Mouse (Mus musculus) heart, embryonic 13.5 days (tissue): ENCODE results near the gene Capn3. TPM values are rescaled to one million over a fixed set of nuclear protein-coding genes. Genes with fewer than 3 reads are reported as not detected.

ENCODE experiments used
- ATAC-seq: fragments of 200-750 bp; cut with Nextera tagmentation; 2 replicates; pipeline ENCODE4 v1.8.0; 2017; ENCODE audit warnings: moderate TSS enrichment; ENCODE audit not compliant: insufficient number of reproducible peaks, low FRiP score, low TSS enrichment; ENCODE audit errors: extremely low read depth
- H3K27ac ChIP-seq: fragments of 300-500 bp; sonication (generic); replicated peaks from 2 replicates; pipeline ENCODE4 v1.5.1; 2015; ENCODE audit warnings: moderate library complexity, mild to moderate bottlenecking, inconsistent platforms
- H3K27me3 ChIP-seq: fragments of 300-500 bp; sonication (generic); replicated peaks from 2 replicates; pipeline ENCODE4 v1.6.1; 2015; ENCODE audit warnings: mild to moderate bottlenecking, inconsistent platforms
- H3K36me3 ChIP-seq: fragments of 300-500 bp; sonication (generic); 2 replicates; pipeline ENCODE4 v1.6.1; 2015; ENCODE audit warnings: mild to moderate bottlenecking, inconsistent platforms
- H3K4me1 ChIP-seq: fragments of 300-500 bp; sonication (generic); 2 replicates; pipeline ENCODE4 v1.6.1; 2015; ENCODE audit warnings: inconsistent platforms
- H3K4me2 ChIP-seq: fragments of 300-500 bp; sonication (generic); 2 replicates; pipeline ENCODE4 v1.6.1; 2015; ENCODE audit warnings: inconsistent platforms, mild to moderate bottlenecking, moderate library complexity
- H3K4me3 ChIP-seq: fragments of 300-500 bp; sonication (generic); 2 replicates; pipeline ENCODE4 v1.5.1; 2015; ENCODE audit warnings: moderate library complexity, mild to moderate bottlenecking, inconsistent platforms
- H3K9ac ChIP-seq: fragments of 300-500 bp; sonication (generic); 2 replicates; pipeline ENCODE4 v1.6.1; 2015; ENCODE audit warnings: inconsistent platforms, mild to moderate bottlenecking, moderate library complexity
- H3K9me3 ChIP-seq: fragments of 300-500 bp; sonication (generic); 2 replicates; pipeline ENCODE4 v1.6.1; 2016; ENCODE audit warnings: inconsistent platforms
- WGBS: fragments of 180-500 bp; shearing (Covaris S2); methylation state at CpG from one replicate; pipeline ENCODE4 v1.1.7; 2015; ENCODE audit warnings: mixed read lengths; 5-methylcytosine and 5-hydroxymethylcytosine counted together
- polyA plus RNA-seq: library from polyadenylated mRNA; unstranded; fragments of >200 nt; fragmentation: Nextera tagmentation; extraction: Ambion mirVana; gene quantifications from 2 replicates; pipeline ENCODE4 v1.2.1, GENCODE M21; 2015

Capn3 gene
- polyA plus RNA-seq, 1 experiment from 2014 or later, result 3.9 TPM

DNA sequence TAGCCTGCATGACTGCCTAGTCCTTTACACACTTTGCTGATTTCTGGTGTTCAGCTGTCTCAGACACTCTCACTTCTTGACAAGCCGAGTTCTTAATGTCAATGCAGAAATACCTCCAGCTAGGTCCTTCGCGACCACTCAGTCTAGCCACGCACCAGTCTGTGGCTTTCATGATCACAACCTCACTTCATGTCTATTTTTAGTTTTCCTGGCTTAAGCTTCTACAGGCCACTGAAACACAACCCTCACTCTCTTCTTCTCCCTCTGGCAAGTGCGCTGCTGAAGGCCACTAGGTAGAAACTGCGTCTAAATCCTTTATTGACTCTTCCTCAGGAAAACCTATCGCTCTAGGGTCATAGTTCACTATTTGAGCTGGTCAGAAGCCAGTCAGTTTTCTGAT, 7.5 kb downstream of the Capn3 start:
- peak overlapping the region; percentile 57 for H3K27ac ChIP-seq
- no peaks in the 10 kb centered on the region for H3K27me3 ChIP-seq
- no peaks in the 10 kb centered on the region for H3K36me3 ChIP-seq
- no peak for ATAC-seq
- H3K4me2 ChIP-seq, result peak overlapping the region; percentile 8; the same call in 1 of the 2 replicates
- WGBS, result 32% methylated on average over 7 of the region's 7 CpGs
- no peaks in the 10 kb centered on the region for H3K9me3 ChIP-seq
- no peak overlapping the region for H3K9ac ChIP-seq
- no peak overlapping the region for H3K4me3 ChIP-seq
- H3K4me1 ChIP-seq, result peaks cover 19% of the 10 kb centered on the region

DNA sequence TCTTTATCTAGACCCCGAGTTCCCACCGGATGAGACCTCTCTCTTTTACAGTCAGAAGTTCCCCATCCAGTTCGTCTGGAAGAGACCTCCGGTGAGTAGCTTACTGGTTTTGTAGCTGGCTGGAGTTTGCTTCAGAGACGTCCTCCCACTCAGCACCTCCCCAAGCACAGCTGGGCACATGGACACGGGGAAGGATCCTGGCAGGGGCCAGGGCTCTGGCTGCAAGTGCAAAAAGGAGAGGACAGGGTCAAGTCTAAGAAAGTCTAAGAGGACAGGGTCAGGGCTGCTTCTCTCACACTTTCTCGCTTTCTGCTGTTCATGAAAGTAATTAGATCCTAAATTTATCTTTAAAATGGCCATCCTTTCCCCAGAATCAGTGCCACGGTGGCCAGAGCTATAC, 8.3 kb downstream of the Capn3 start:
- Histone ChIP-seq H3K9ac (no peak overlapping the region), H3K27ac (0 out of 2 replicates have a peak overlapping the region, but pooled peaks have one; percentile 57), H3K4me3 (no peak overlapping the region), H3K9me3 (no peaks in the 10 kb centered on the region), H3K36me3 (no peaks in the 10 kb centered on the region), H3K4me2 (no peak overlapping the region), H3K4me1 (peaks cover 19% of the 10 kb centered on the region), H3K27me3 (no peaks in the 10 kb centered on the region)
- WGBS, result 64% methylated on average over 8 of the region's 8 CpGs
- ATAC-seq, result no peak

DNA sequence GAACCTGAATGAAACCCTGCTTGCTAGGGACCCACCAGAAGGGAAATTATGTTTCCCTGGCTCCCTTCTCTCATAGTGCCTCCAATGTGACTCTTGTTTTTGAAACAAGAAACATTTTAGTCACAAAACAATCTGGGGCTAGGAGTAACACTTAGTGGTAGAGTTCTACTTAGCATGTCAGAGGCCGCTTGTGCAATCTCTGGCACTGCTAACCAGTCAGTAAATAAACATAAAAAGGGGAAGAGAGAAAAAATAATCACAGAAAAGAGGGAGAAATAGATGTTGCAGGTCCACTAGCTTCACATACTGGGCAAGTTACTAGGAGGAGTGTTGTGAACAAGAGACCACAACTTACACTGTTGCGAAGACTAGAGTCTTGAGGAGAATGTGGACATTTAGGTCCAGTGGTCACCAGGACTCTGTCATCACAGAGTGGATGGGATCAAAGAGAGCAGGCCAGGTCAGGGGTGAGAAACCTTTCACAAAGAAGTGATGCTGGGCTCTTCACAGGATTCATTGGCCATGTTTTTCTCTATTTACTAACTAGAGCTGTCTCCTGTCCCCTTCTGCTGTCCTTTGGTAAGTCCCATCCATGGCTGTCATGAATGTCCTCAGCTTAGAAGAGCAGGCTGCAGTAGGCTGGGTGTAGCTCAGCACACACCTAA, 9.0 kb downstream of the Capn3 start:
- Histone ChIP-seq H3K27me3 (no peaks in the 10 kb centered on the region), H3K9me3 (no peaks in the 10 kb centered on the region), H3K27ac (no peak overlapping the region), H3K4me1 (peaks cover 19% of the 10 kb centered on the region), H3K4me2 (no peak overlapping the region), H3K4me3 (no peak overlapping the region), H3K36me3 (no peaks in the 10 kb centered on the region), H3K9ac (no peak overlapping the region)
- WGBS, result 88% methylated on average over 2 of the region's 2 CpGs
- no peak for ATAC-seq

DNA sequence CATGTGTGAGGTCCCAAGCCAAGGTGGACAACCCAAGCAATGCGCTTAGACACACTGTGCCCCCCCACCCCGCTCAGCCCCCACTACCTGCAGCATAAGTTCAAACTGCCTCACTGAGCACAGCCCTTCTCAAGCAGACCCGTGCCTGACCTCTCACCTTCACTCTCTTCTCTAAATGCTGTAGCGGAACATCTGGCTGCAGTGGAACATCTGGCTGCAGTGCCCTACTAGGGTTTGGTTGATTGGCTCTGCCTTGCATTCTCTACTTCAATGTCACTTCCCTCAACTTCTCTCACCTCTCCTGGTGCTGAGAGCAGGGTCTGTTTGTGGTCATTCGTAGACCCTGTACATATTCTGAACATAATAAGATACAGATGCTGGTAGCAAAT, 9.6 kb downstream of the Capn3 start:
- Histone ChIP-seq H3K27ac (no peak overlapping the region), H3K4me2 (no peak overlapping the region), H3K9ac (no peak overlapping the region), H3K4me1 (peaks cover 19% of the 10 kb centered on the region), H3K36me3 (no peaks in the 10 kb centered on the region), H3K4me3 (no peak overlapping the region), H3K27me3 (no peaks in the 10 kb centered on the region), H3K9me3 (no peaks in the 10 kb centered on the region)
- WGBS, result 84% methylated on average over 5 of the region's 5 CpGs
- ATAC-seq, result no peak

DNA sequence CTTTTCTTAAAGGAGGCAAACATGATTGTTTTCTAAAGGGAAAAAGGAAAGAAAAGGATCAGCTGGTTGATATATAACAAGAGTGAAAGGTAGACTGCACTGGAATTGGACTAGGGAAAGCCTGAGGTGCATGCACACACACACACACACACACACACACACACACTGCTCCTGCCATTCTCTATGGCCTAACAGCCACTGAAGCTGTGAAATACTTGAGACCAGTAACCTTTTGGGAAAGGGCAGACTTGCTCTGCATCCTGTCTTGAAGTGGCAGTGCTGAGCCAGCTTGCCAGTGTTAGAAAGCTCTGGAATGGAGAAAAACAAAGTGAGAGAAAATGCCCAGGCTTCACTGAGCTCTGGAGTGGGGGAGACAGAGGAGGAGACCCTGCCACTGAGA, 12.2 kb downstream of the Capn3 start:
- H3K9me3 ChIP-seq, result no peaks in the 10 kb centered on the region
- peaks cover 13% of the 10 kb centered on the region for H3K4me1 ChIP-seq
- no peak overlapping the region for H3K4me2 ChIP-seq
- H3K36me3 ChIP-seq, result no peaks in the 10 kb centered on the region
- no peak overlapping the region for H3K4me3 ChIP-seq
- no peak overlapping the region for H3K9ac ChIP-seq
- no peak overlapping the region for H3K27ac ChIP-seq
- no peak for ATAC-seq
- H3K27me3 ChIP-seq, result no peaks in the 10 kb centered on the region

DNA sequence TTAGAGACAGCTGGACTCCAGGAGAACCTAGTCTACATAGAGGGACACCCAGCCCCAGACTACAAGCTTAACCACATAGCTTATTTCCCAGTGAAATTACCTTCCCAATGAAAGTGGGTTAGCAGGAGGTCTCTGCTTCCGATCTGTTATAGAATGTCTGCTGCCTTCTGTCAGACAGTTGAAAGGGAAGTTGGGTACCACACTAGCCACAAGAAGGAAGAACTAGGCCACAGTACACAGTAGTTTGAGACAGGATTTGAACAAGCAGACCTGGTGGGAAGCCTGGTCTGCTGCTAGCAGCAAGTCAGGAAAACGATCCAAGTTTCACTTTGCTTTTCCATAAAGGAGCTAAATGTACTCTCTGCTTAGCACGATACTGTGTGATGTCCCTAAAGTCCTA, 13.4 kb downstream of the Capn3 start:
- Histone ChIP-seq H3K36me3 (no peaks in the 10 kb centered on the region), H3K27ac (no peak overlapping the region), H3K9me3 (no peaks in the 10 kb centered on the region), H3K4me1 (peaks cover 1% of the 10 kb centered on the region), H3K9ac (no peak overlapping the region), H3K4me3 (no peak overlapping the region), H3K27me3 (no peaks in the 10 kb centered on the region), H3K4me2 (no peak overlapping the region)
- no peak for ATAC-seq
- 84% methylated on average over 3 of the region's 3 CpGs for WGBS

DNA sequence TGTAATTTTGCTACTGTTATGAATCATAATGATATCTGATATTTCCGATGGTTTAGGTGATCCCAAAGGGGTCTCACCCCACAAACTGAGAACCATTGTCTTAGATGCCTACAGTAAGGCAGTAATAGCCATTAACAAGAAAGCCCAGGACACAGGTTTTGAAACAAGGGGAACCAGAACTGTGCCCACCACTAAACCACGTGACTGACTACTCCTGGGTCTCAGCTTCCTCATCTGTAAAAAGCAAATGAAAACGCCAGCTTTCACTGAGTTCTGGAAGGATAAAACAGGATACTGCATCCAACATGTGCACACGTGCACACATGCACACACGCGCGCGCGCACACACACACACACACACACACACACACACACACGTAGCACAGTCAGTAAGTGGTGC, 13.9 kb downstream of the Capn3 start:
- Histone ChIP-seq H3K4me3 (no peak overlapping the region), H3K9me3 (no peaks in the 10 kb centered on the region)
- 81% methylated on average over 10 of the region's 10 CpGs for WGBS

DNA sequence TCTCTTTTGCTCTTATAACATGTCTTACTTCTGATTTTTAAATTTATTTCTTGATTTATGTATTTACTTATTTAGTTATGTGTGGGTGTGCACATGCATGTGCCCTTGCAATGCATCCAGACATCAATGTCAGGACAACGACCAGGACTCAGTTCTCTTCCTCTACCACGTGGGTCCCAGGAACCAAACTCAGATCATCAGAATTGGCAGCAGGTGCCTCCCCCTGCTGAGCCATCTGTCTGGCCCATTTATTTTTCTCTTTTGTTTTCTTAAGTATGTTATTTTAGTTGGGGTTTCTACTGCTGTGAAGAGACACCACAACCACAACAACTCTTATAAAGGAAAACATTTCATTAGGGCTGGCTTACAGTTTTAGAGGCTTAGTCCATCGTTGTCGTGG, 15.0 kb downstream of the Capn3 start:
- Histone ChIP-seq H3K27ac (no peak overlapping the region), H3K4me1 (no peaks in the 10 kb centered on the region), H3K36me3 (no peaks in the 10 kb centered on the region), H3K4me2 (no peak overlapping the region), H3K9ac (no peak overlapping the region), H3K27me3 (no peaks in the 10 kb centered on the region), H3K9me3 (no peaks in the 10 kb centered on the region), H3K4me3 (no peak overlapping the region)
- ATAC-seq, result no peak
- WGBS, result 73% methylated on average over 4 of the region's 4 CpGs

More for the DNA sequence above, 13.9 kb downstream of the Capn3 start:
- Histone ChIP-seq H3K9ac (no peak overlapping the region), H3K4me1 (no peaks in the 10 kb centered on the region), H3K27me3 (no peaks in the 10 kb centered on the region), H3K27ac (no peak overlapping the region), H3K36me3 (no peaks in the 10 kb centered on the region), H3K4me2 (no peak overlapping the region)
- ATAC-seq, result no peak

DNA sequence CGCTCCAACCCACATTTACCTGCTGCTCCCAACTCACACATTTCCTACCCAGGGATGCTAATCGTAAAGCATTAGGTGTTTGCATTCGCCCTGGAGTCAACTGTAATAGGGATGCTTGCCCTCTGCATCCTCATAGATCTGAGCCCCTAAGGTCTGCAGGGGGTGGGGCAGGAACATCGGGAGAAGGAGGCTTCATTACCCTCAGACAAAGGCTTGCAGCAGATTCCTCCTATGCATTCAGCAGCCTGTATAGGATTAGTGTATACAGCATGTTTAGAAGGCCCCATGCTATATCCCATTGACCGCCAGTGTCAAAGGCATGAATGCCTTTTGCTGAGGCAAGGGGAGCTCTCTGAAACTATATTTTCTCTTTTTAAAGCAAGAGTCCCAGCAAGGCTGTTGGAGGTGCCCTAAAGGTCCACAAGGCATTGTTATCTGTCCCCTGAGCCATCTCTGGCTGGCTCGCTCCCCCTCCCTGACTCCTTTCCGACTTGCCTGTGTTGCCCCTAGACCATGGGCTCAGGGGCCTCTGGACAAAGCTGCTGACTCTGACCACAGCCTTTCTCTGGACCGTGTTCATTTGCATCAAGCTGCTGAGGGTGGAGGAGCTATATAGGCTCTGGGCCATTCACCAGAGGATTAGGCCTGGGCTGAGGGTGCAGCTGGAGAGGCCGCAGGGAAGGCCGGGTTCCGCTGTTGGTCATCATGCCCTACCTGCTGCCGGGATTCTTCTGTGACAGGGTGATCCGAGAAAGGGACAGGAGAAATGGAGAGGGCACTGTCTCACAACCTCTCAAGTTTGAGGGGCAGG, 20.7 kb downstream of the Capn3 start:
- H3K4me1 ChIP-seq, result no peaks in the 10 kb centered on the region
- ATAC-seq, result no peak
- H3K36me3 ChIP-seq, result no peaks in the 10 kb centered on the region
- H3K9ac ChIP-seq, result no peak overlapping the region
- H3K4me2 ChIP-seq, result no peak overlapping the region
- 77% methylated on average over 13 of the region's 13 CpGs for WGBS
- H3K27me3 ChIP-seq, result no peaks in the 10 kb centered on the region
- no peak overlapping the region for H3K4me3 ChIP-seq
- H3K27ac ChIP-seq, result no peak overlapping the region
- H3K9me3 ChIP-seq, result no peaks in the 10 kb centered on the region

DNA sequence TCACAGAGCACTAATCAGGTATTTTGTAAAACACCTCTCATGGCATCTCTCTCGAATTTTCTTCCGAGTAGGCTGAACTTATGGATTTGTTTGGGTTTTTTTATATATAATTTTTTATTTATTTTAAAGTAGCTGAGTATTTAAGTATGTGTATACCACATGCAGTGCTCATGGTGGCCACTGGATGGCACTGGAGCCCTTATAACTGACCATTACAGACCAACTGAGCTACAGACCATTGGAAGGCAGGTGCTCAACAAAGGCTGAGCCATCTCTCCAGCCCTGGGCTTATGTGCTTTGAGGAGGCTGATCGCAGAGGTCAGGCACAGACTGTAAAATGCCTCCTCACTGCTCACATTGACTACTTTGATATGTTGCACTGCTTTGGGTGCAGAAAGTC, 22.8 kb downstream of the Capn3 start:
- Histone ChIP-seq H3K27ac (no peak overlapping the region), H3K36me3 (no peaks in the 10 kb centered on the region), H3K4me1 (peaks cover 18% of the 10 kb centered on the region), H3K4me2 (no peak overlapping the region), H3K9ac (no peak overlapping the region), H3K4me3 (no peak overlapping the region), H3K27me3 (no peaks in the 10 kb centered on the region), H3K9me3 (no peaks in the 10 kb centered on the region)
- ATAC-seq, result no peak
- WGBS, result 52% methylated on average over 3 of the region's 3 CpGs

DNA sequence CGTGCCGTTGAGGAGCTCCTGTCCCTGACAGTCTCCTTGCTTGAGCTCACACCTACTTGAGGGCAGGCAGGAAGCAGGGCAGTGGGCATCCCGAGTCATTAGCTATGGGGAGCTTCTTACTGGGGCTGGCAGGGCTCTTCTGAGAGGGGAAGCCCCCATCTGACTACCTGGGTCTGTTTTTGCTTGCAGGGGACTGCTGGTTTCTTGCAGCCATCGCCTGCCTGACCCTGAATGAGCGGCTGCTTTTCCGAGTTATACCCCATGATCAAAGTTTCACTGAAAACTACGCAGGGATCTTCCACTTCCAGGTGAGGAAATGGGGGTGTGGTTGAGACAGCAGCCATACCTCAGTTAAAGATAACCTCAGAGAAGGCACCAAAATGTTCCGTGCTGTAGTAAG, 26.1 kb downstream of the Capn3 start:
- 50% methylated on average over 8 of the region's 8 CpGs for WGBS
- no peak overlapping the region for H3K27ac ChIP-seq
- ATAC-seq, result no peak

More for the DNA sequence above, 26.1 kb downstream of the Capn3 start:
- no peak overlapping the region for H3K4me3 ChIP-seq
- H3K9me3 ChIP-seq, result no peaks in the 10 kb centered on the region
- H3K4me1 ChIP-seq, result peaks cover 21% of the 10 kb centered on the region
- no peak overlapping the region for H3K4me2 ChIP-seq
- no peak overlapping the region; the same call in 1 of the 2 replicates for H3K9ac ChIP-seq
- H3K27me3 ChIP-seq, result no peaks in the 10 kb centered on the region
- H3K36me3 ChIP-seq, result no peaks in the 10 kb centered on the region
